Mouse (Mus musculus): ENCODE results near the gene Sgsm1.

GRCm38 (mm10) chr5:113280138-113280856 lies 30.3 kb downstream of the Sgsm1 start:
- TF ChIP-seq CTCF (IDR thresholded peaks at IDR 0.05; ENCODE audit: low read depth) (no peak), EP300 (IDR thresholded peaks at IDR 0.05; ENCODE audit: low read depth) (no peak)
